Mouse (Mus musculus) skeletal muscle tissue, adult 2 months (tissue): ENCODE data around the gene Kif4.
A peak's percentile ranks its signal among the peaks of the same experiment; 100 is the strongest.

Experiments used
- DNase-seq: peaks from one replicate; pipeline ENCODE4 v3.0.0-alpha.2; 2012; ENCODE audit warnings: low read depth, low spot score

The Kif4 gene

GRCm38 (mm10) chrX:100625546-100625801, at the start of gene Kif4:
TSS of gene Kif4 (plus strand) at chrX:100625737.
- no peak for DNase-seq

GRCm38 (mm10) chrX:100594791-100595190, 30.7 kb upstream of the Kif4 start, which contains the start of gene P2ry4:
TSS of gene P2ry4 (minus strand) at chrX:100594869.
- no peak for DNase-seq

DNA sequence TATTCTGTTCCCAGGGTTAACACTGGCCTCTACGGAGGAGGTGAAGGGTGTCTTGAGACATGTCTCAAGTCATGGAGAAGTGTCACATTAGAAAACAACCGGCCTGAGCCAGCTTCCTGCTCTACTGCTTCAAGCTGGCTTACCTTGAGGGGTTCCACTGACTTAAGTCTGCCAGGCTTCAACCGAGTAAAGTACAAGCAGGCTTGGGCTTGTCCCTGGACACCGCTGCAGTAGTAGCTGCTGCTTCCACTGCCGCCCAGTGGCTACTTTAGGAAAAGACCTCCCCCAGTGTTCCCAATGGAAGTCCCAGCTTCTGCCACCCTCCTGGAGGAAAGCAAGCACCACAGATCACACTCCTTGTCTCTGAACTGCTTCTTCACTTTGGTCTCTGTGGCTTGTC, 28.1 kb upstream of the Kif4 start:
- DNase-seq = no peak

GRCm38 (mm10) chrX:100599755-100600154, 25.8 kb upstream of the Kif4 start:
- DNase-seq = no peak

- no peak for DNase-seq
These were observed 20.2 kb upstream of the Kif4 start, which contains the start of gene Arr3 for GRCm38 (mm10) chrX:100605314-100605713. TSS of gene Arr3 (plus strand) at chrX:100605497.

- DNase-seq = no peak
These were observed 7.0 kb upstream of the Kif4 start for GRCm38 (mm10) chrX:100618488-100618887.

GRCm38 (mm10) chrX:100621366-100621765, 4.2 kb upstream of the Kif4 start:
- no peak for DNase-seq

GRCm38 (mm10) chrX:100624242-100624641, 1.3 kb upstream of the Kif4 start:
- no peak for DNase-seq

- no peak for DNase-seq
These were observed 391 bp upstream of the Kif4 start for GRCm38 (mm10) chrX:100625146-100625545.

GRCm38 (mm10) chrX:100625802-100626793, 561 bp downstream of the Kif4 start, which contains the start of gene Pdzd11:
TSS of gene Pdzd11 (minus strand) at chrX:100626568.
- peak; percentile 91 for DNase-seq

DNA sequence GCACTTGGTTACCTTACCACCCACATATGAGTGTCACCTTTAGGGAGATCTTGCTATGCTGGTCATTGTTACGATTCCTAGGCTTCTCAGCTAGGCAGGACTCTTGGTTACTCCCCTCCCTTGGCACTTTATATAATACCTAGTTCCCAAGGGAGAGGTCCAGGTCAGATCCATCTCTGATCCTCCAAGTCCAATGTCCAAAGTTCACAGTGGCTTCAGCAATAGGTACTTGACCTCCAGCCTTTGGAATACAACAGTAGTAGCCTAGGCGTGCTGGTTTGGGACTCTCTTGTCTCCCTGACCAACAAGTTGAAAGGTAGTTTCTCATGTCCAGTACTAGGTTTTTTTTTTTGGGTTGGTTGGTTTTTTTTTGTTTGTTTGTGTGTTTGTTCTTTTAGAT, 3.5 kb downstream of the Kif4 start:
- no peak for DNase-seq

DNA sequence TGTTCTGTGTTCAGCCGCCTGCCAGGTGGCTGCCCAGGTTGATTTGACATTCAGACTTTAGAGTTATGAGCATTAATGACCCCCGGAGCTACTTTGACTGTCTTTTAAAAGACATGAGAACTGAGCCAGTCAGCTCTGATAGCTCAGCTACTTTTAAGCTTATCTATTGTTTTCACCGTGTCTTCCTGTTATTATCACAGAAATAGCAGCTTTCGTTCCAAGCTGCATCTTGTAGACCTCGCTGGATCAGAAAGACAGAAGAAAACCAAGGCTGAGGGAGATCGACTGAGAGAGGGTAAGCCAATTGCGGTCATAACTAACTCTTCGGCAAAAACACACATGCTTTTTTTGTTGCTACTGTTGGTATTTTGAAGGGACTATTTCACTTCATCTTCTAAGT, 12.9 kb downstream of the Kif4 start:
- no peak for DNase-seq

GRCm38 (mm10) chrX:100652848-100653247, 27.3 kb downstream of the Kif4 start:
- no peak for DNase-seq

DNA sequence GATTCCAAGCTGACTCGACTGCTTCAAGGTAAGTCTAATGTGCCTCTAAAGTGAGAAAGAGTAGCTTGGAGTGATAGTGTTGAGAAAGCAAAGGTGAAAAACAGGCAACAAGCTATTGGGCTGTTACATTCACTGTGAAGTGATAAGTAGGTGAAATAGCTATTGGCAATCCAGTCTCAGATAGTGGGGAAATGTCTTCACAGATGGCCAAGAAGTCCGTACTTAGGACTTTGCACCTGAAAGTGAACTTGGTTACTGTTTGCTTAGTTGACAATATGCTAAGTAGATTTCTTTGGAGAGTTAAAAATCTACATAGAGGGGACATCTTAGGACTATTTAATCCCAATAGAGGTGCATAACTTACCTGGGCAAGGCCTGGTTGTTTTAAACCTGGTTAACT, 39.3 kb downstream of the Kif4 start:
- DNase-seq = no peak

DNA sequence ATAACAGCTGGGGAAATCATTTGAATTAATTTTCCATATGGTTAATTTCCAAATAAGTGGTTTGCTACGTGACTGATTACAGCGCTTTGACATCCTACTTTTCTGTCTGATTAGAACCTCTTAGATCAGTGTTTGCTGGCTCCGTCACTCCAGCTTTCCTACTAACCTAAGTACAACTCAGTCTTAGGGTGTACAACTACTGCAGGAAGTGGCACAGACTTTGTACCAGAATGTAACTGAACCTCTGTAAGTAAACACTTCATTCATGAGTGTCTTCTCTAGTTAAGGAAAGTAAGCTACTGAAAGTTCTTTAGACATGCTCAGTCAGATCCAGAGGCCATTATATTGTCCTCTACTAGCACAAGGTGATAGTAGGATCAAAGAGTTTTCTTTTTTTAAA, 52.7 kb downstream of the Kif4 start:
- no peak for DNase-seq

- DNase-seq = no peak
These were observed 61.0 kb downstream of the Kif4 start for GRCm38 (mm10) chrX:100686527-100686926.

DNA sequence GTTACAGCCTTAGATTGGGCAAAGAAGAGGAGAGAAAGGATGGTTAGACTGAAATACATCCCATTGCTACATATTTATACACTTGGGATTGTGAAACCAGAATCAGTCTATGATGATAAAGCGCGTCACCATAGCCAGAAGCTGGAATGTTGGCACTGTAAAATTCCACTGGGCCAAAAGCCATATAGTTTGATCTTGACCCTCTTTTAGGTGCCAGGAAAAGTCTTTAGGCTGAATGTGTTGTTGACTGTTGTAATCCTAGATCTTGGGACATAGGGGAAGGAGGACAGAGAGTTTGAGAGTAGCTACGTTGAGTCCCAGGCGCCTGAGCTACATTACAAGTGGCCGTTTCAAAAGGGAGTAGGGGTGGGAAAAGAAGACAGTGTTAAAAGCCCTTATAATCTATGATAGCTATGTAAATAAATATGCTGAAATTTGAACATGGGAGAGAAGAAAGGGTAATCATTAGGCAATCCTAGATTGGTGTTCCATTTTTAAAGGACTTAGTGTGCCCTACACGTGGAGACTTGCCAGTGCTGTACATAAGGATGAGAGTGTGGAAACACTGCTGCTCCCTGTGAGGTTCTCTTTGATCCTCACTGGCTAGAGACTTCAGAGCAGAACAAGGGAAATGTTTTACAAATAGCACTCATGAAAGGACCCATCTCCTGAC, 62.0 kb downstream of the Kif4 start:
- DNase-seq = no peak

GRCm38 (mm10) chrX:100688033-100688370, 62.5 kb downstream of the Kif4 start:
- no peak for DNase-seq

DNA sequence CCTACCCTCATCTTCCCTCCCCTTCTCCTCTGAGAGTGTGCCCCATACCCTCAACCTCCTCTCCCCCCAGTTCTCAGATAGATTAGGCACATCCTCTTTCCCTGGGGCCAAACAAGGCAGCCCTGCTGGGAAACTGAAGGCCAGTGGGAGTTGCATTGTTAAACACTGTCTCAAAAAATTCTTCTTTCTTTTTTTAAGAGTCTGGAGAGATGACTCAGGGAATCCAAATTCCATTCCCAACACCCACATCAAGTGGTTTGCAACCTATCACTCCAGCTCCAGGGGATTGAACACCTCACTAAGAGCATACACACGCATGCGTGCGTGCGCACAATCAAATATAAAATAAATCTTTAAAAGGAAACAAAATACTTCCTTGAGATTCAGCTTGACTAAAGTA, 71.2 kb downstream of the Kif4 start:
- DNase-seq = no peak

GRCm38 (mm10) chrX:100708032-100708431, 82.5 kb downstream of the Kif4 start:
- no peak for DNase-seq

DNA sequence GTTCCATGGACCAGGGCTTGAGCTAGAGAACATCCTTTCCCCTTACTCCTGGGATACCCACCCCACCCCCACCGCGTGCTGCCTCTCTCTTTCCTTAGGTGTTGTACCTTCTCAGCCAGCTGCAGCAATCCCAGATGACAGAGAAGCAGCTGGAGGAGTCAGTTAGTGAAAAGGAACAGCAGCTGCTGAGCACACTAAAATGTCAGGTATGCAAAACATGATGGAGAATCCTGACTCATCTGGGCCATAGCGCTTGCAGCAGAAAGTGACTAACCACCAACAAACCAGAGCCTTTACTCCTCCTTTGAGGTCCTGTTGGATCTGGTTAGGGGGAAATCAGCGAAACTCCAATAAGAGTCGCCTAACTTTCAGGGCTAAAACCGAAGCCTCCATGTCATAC, 90.6 kb downstream of the Kif4 start:
- DNase-seq = no peak

DNA sequence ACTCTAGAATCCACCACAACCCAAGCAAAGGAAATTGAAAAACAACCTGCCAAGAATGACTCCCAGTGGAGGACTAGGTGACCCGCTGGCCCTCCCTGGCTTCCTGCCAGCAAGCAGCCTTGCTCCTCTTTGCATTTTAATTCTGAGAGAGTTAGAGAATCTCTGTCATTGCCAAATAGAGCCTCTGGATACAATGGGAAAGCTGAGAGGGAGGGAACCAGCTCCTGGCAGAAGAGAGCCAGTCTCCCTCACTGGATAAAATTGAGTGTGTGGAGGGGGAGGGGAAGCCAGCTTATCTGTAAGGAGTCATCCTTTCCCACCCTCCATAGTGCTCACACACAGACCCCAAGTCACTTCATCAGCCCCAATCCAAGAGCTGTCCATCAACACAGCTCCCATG, 103.4 kb downstream of the Kif4 start:
- no peak for DNase-seq

DNA sequence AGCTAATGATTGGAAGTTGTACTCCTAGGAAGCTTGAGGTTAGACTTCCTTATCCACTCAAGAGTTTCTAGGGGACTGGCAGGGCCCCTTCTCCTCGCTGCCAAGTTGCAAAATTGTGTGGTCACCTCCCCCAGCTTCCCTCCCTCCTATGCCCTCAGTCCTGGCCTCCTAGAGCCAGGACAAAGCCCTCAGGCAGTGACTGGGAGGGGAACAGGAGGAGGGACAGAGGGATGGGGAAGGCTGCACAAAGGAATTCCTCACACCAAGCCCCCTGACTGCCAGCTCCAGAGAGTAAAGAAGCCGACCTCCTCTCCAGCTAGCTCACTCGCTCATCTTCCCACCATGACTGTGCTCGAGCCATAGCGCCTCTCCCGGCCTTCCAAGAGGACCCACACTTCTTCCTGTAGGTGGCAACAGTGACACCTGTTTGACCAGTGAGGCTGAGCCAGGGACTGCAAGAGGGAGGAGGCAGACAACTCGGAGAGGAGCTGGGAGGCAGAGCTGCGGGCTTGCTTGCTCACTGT, 104.2 kb downstream of the Kif4 start, which contains the start of gene Gdpd2:
Gene Gdpd2, plus strand, starts transcription at position 209 of the 524 bp plus-strand sequence.
- DNase-seq = peak; percentile 10
